Mouse (Mus musculus): Measurements from ENCODE around the gene Chchd6.

- TF ChIP-seq CTCF (IDR thresholded peaks at IDR 0.05; ENCODE audit: extremely low read depth, insufficient read depth, insufficient read length, insufficient replicate concordance) (no peak), POLR2A (IDR thresholded peaks at IDR 0.05; ENCODE audit: low read depth, low read length) (no peak)
Observed at GRCm38 (mm10) chr6:89363107-89363451, 232.4 kb downstream of the Chchd6 start.
